In genomic region chr11:96910003-96910402, GRCm38 (mm10) we compare ENCODE assay signal across 8 mouse cellular contexts. TPM values are rescaled to one million over a fixed set of nuclear protein-coding genes. Genes with fewer than 3 reads are reported as not detected.
DNase-seq lines count a peak whose midpoint lies in the region; ATAC-seq lines count a peak whose summit lies in the region.

No protein-coding gene starts in this region.

- H3K4me2 ChIP-seq in midbrain, embryonic 15.5 days, result no peak overlapping the region

- WGBS in limb, embryonic 10.5 days, result 31% methylated on average over 7 of the region's 7 CpGs
- WGBS in midbrain, embryonic 15.5 days, result 22% methylated on average over 7 of the region's 7 CpGs

- peak; percentile 75 for DNase-seq in urinary bladder, postnatal 14 days (ENCODE audit: low spot score)
- no peak for DNase-seq in urinary bladder, postnatal 10 days (ENCODE audit: low spot score)
- DNase-seq in embryo, embryonic 11.5 days (ENCODE audit: low read depth, low spot score), result peak; percentile 68
- DNase-seq in gastrocnemius, postnatal 36 days, result peak; percentile 54 to 57
- DNase-seq in kidney, adult 11 months, result peak; percentile 74
- peak; percentile 83 for DNase-seq in limb, embryonic 10.5 days (ENCODE audit: low spot score)
- peak; percentile 44 to 79 for DNase-seq in spleen, postnatal 10 days (ENCODE audit: low spot score in 2 of 2)

- H3K4me1 ChIP-seq in limb, embryonic 10.5 days, result peaks cover 43% of the 10 kb centered on the region
- peaks cover 25% of the 10 kb centered on the region for H3K4me1 ChIP-seq in midbrain, embryonic 15.5 days

- H3K4me3 ChIP-seq in limb, embryonic 10.5 days, result no peak overlapping the region
- H3K4me3 ChIP-seq in midbrain, embryonic 15.5 days, result no peak overlapping the region

- no peak overlapping the region for H3K27ac ChIP-seq in limb, embryonic 10.5 days
- H3K27ac ChIP-seq in midbrain, embryonic 15.5 days, result no peak overlapping the region

- H3K9ac ChIP-seq in midbrain, embryonic 15.5 days, result no peak overlapping the region

- H3K27me3 ChIP-seq in limb, embryonic 10.5 days (ENCODE audit: low read depth, poor library complexity, severe bottlenecking), result peaks cover 13% of the 10 kb centered on the region; the same call in 1 of the 2 replicates
- H3K27me3 ChIP-seq in midbrain, embryonic 15.5 days (replicated peaks), result no peaks in the 10 kb centered on the region

- H3K9me3 ChIP-seq in limb, embryonic 10.5 days (replicated peaks), result no peaks in the 10 kb centered on the region
- no peaks in the 10 kb centered on the region for H3K9me3 ChIP-seq in midbrain, embryonic 15.5 days

- peak; percentile 66 for ATAC-seq in midbrain, embryonic 15.5 days (replicated peaks)

- H3K36me3 ChIP-seq in limb, embryonic 10.5 days, result peaks cover 66% of the 10 kb centered on the region
- H3K36me3 ChIP-seq in midbrain, embryonic 15.5 days (replicated peaks), result no peaks in the 10 kb centered on the region

- intact Hi-C loops in gastrocnemius, postnatal 36 days (cut with DNase I), result loop anchor here (1.0 to 5.0 kb wide), 2 partner anchors 43 to 143 kb away; no protein-coding TSS in a partner anchor

RNA-seq across cellular contexts. Expression of gene Cdk5rap3, which starts 6.3 kb away (rescaled TPM):
- total RNA-seq in gastrocnemius, postnatal 36 days (2021), result 10 to 100 TPM; 21.0 to 25.3 TPM
- polyA plus RNA-seq in limb, embryonic 10.5 days (2016; fragmentation: Nextera tagmentation; extraction: Ambion mirVana), result 85.3 and 90.0 TPM in 2 replicates
- polyA plus RNA-seq in midbrain, embryonic 15.5 days (2015; fragmentation: Nextera tagmentation; extraction: Ambion mirVana), result 88.2 and 91.7 TPM in 2 replicates

RNA-seq across cellular contexts. Expression of gene Prr15l, which starts 17.9 kb away (rescaled TPM):
- not detected for total RNA-seq in gastrocnemius, postnatal 36 days (2021)
- polyA plus RNA-seq in limb, embryonic 10.5 days (2016; fragmentation: Nextera tagmentation; extraction: Ambion mirVana), result 0.58 and 0.71 TPM in 2 replicates
- polyA plus RNA-seq in midbrain, embryonic 15.5 days (2015; fragmentation: Nextera tagmentation; extraction: Ambion mirVana), result 0.17 and 0.30 TPM in 2 replicates

RNA-seq across cellular contexts. Expression of gene Pnpo, which starts 33.8 kb away (rescaled TPM):
- 1 to 10 TPM; 6.6 to 7.5 TPM for total RNA-seq in gastrocnemius, postnatal 36 days (2021)
- 31.3 and 33.0 TPM in 2 replicates for polyA plus RNA-seq in limb, embryonic 10.5 days (2016; fragmentation: Nextera tagmentation; extraction: Ambion mirVana)
- polyA plus RNA-seq in midbrain, embryonic 15.5 days (2015; fragmentation: Nextera tagmentation; extraction: Ambion mirVana), result 28.7 and 29.7 TPM in 2 replicates
